14 mouse cellular contexts compared by ENCODE assay signal in genomic region chr1:90651781-90652180, GRCm38 (mm10). TPM values are rescaled to one million over a fixed set of nuclear protein-coding genes. Genes with fewer than 3 reads are reported as not detected.
DNase-seq lines count a peak whose midpoint lies in the region; ATAC-seq and TF ChIP-seq lines count a peak whose summit lies in the region.
"Had no signal": no experiment of that assay in that cellular context is flagged by ENCODE, and none has a peak within 500 bp of the region (broad histone marks: within the 10 kb centered on the region; RNA-seq: fewer than 3 reads in every experiment).

No protein-coding gene starts in this region.

- no peak overlapping the region for H3K4me2 ChIP-seq in liver, embryonic 11.5 days
- H3K4me2 ChIP-seq in liver, postnatal 0 days (ENCODE audit: low read depth, low read length) = no peak overlapping the region
- H3K4me2 ChIP-seq in limb, embryonic 13.5 days (replicated peaks) = no peak overlapping the region
- H3K4me2 ChIP-seq in forebrain, embryonic 12.5 days = no peak overlapping the region

- no peak for TF ChIP-seq CTCF in liver, postnatal 0 days (IDR thresholded peaks at IDR 0.05; ENCODE audit: low read depth)
- TF ChIP-seq CTCF in embryonic fibroblast, embryonic 13.5 days (IDR thresholded peaks at IDR 0.05; ENCODE audit: borderline replicate concordance, insufficient read depth, low read length) = no peak

- no peaks in the 10 kb centered on the region for H3K36me3 ChIP-seq in liver, embryonic 11.5 days (ENCODE audit: control insufficient read depth, insufficient read depth, low read length)
- H3K36me3 ChIP-seq in liver, postnatal 0 days (replicated peaks; ENCODE audit: insufficient read depth, low read length) = no peaks in the 10 kb centered on the region
- H3K36me3 ChIP-seq in limb, embryonic 13.5 days = no peaks in the 10 kb centered on the region
- H3K36me3 ChIP-seq in forebrain, embryonic 12.5 days (replicated peaks) = no peaks in the 10 kb centered on the region

- peak; percentile 25 for DNase-seq in gastrocnemius, postnatal 14 days
- no peak for DNase-seq in gastrocnemius, adult 18-20 months (ENCODE audit: low spot score)
- DNase-seq in liver, embryonic 11.5 days (ENCODE audit: low spot score) = no peak
- no peak for DNase-seq in liver, postnatal 0 days
- no peak for DNase-seq in right cerebral cortex, adult 2 months (ENCODE audit: low spot score in 2 of 2)
- DNase-seq: right cerebral cortex, postnatal 25 days; thymus, adult 2 months had no signal

- H3K4me3 ChIP-seq in liver, embryonic 11.5 days (ENCODE audit: low read depth, low read length) = no peak overlapping the region
- no peak overlapping the region for H3K4me3 ChIP-seq in liver, postnatal 0 days (ENCODE audit: low read depth, low read length)
- no peak overlapping the region for H3K4me3 ChIP-seq in embryonic fibroblast, embryonic 13.5 days (ENCODE audit: insufficient read depth, low read length)
- H3K4me3 ChIP-seq in limb, embryonic 13.5 days = no peak overlapping the region
- H3K4me3 ChIP-seq in forebrain, embryonic 12.5 days (replicated peaks) = no peak overlapping the region
- H3K4me3 ChIP-seq: left cerebral cortex, adult 2 months; megakaryocyte, embryonic 14.5 days had no signal

- H3K27ac ChIP-seq in liver, embryonic 11.5 days (ENCODE audit: low read depth, low read length) = peak overlapping the region; percentile 73
- no peak overlapping the region for H3K27ac ChIP-seq in liver, postnatal 0 days (ENCODE audit: low read depth)
- peak overlapping the region; percentile 89 for H3K27ac ChIP-seq in embryonic fibroblast, embryonic 13.5 days (ENCODE audit: insufficient read depth, low read length)
- H3K27ac ChIP-seq in limb, embryonic 13.5 days = peak overlapping the region; percentile 89
- H3K27ac ChIP-seq in forebrain, embryonic 12.5 days = no peak overlapping the region
- H3K27ac ChIP-seq: hindbrain, postnatal 0 days had no signal

- H3K4me1 ChIP-seq in liver, embryonic 11.5 days (replicated peaks; ENCODE audit: control insufficient read depth, insufficient read depth, low read length) = 0 out of 2 replicates have a peak, but pooled peaks cover 5% of the 10 kb centered on the region
- H3K4me1 ChIP-seq in liver, postnatal 0 days (ENCODE audit: insufficient read depth) = no peaks in the 10 kb centered on the region
- H3K4me1 ChIP-seq in embryonic fibroblast, embryonic 13.5 days (ENCODE audit: control insufficient read depth, insufficient read depth, low read length) = peaks cover 20% of the 10 kb centered on the region
- H3K4me1 ChIP-seq in limb, embryonic 13.5 days = peaks cover 35% of the 10 kb centered on the region
- 0 out of 2 replicates have a peak, but pooled peaks cover 7% of the 10 kb centered on the region for H3K4me1 ChIP-seq in forebrain, embryonic 12.5 days

- H3K9ac ChIP-seq in liver, embryonic 11.5 days (ENCODE audit: low read depth, low read length) = no peak overlapping the region
- no peak overlapping the region for H3K9ac ChIP-seq in liver, postnatal 0 days (replicated peaks)
- no peak overlapping the region for H3K9ac ChIP-seq in limb, embryonic 13.5 days
- no peak overlapping the region for H3K9ac ChIP-seq in forebrain, embryonic 12.5 days

- TF ChIP-seq POLR2A in embryonic fibroblast, embryonic 13.5 days (IDR thresholded peaks at IDR 0.05; ENCODE audit: low read depth, low read length) = no peak

- no peaks in the 10 kb centered on the region for H3K9me3 ChIP-seq in liver, embryonic 11.5 days (ENCODE audit: control insufficient read depth, low read length)
- H3K9me3 ChIP-seq in liver, postnatal 0 days (ENCODE audit: low read length) = no peaks in the 10 kb centered on the region
- no peaks in the 10 kb centered on the region for H3K9me3 ChIP-seq in limb, embryonic 13.5 days
- H3K9me3 ChIP-seq in forebrain, embryonic 12.5 days = no peaks in the 10 kb centered on the region
- H3K9me3 ChIP-seq: megakaryocyte, embryonic 14.5 days had no signal

- no peak for ATAC-seq in liver, embryonic 11.5 days (replicated peaks; ENCODE audit: low FRiP score)
- ATAC-seq in liver, postnatal 0 days = no peak
- no peak for ATAC-seq in limb, embryonic 13.5 days (ENCODE audit: low FRiP score, low read depth)
- no peak for ATAC-seq in forebrain, embryonic 12.5 days (ENCODE audit: low FRiP score)
- ATAC-seq: Patski had no signal

- no peak for TF ChIP-seq EP300 in liver, postnatal 0 days (IDR thresholded peaks at IDR 0.05; ENCODE audit: low read depth)

- no peaks in the 10 kb centered on the region for H3K27me3 ChIP-seq in liver, embryonic 11.5 days (replicated peaks; ENCODE audit: control insufficient read depth, insufficient read depth, low read length)
- H3K27me3 ChIP-seq in liver, postnatal 0 days (ENCODE audit: insufficient read depth, low read length) = no peaks in the 10 kb centered on the region
- H3K27me3 ChIP-seq in limb, embryonic 13.5 days = no peaks in the 10 kb centered on the region
- H3K27me3 ChIP-seq in forebrain, embryonic 12.5 days = peaks cover 7% of the 10 kb centered on the region; the same call in 1 of the 2 replicates
- H3K27me3 ChIP-seq: Patski had no signal

- intact Hi-C loops in gastrocnemius, postnatal 14 days (cut with DNase I; ENCODE audit: low total_unique reads) = loop anchor here (5.0 to 10.0 kb wide), 2 partner anchors 103 to 306 kb away; no protein-coding TSS in a partner anchor

RNA-seq across cellular contexts. Expression of gene Cops8, which starts 49.0 kb away (rescaled TPM):
- 10 to 100 TPM; 71.5 to 78.3 TPM for total RNA-seq in gastrocnemius, postnatal 14 days (2021)
- total RNA-seq in gastrocnemius, adult 18-20 months (2021) = 10 to 100 TPM; 91.2 to 93.5 TPM
- 126 and 136 TPM in 2 replicates for polyA plus RNA-seq in liver, embryonic 11.5 days (2014; fragmentation: Nextera tagmentation; extraction: Ambion mirVana)
- 30.1 and 33.0 TPM in 2 replicates for polyA plus RNA-seq in liver, postnatal 0 days (2015; fragmentation: Nextera tagmentation; extraction: Ambion mirVana)
- 95.2 and 126 TPM in 2 replicates for polyA plus RNA-seq in embryonic fibroblast, embryonic 13.5 days (2011; ENCODE audit: insufficient read length, low read depth, missing spikeins)
- polyA plus RNA-seq in limb, embryonic 13.5 days (2015; fragmentation: Nextera tagmentation; extraction: Ambion mirVana) = 188 and 193 TPM in 2 replicates
- 171 and 177 TPM in 2 replicates for polyA plus RNA-seq in forebrain, embryonic 12.5 days (2016; fragmentation: Nextera tagmentation; extraction: Ambion mirVana)

Comparison
In these comparisons a context has a peak if more than half of its experiments do, and no peak if none do; other contexts are left out.
1. H3K27ac ChIP-seq: peak in liver, embryonic 11.5 days (single experiment), embryonic fibroblast, embryonic 13.5 days (single experiment) and limb, embryonic 13.5 days (single experiment); none in liver, postnatal 0 days (single experiment) and forebrain, embryonic 12.5 days (single experiment).